Mouse (Mus musculus) liver, embryonic 16.5 days (tissue): ENCODE measurements around the gene Lair1. TPM values are rescaled to one million over a fixed set of nuclear protein-coding genes. Genes with fewer than 3 reads are reported as not detected.
"Not testable (repeated sequence)": the region's sequence is repeated elsewhere in the genome, so short reads cannot be mapped to it uniquely, and the experiment has no call there.

Source experiments
- ATAC-seq: fragments of 200-750 bp; cut with Nextera tagmentation; 2 replicates; pipeline ENCODE4 v1.8.0; 2017; ENCODE audit warnings: low read depth, mild to moderate bottlenecking, moderate number of reproducible peaks, moderate library complexity
- H3K27ac ChIP-seq: fragments of 300-500 bp; sonication (generic); 2 replicates; pipeline ENCODE4 v1.5.1; 2014; ENCODE audit warnings: mild to moderate bottlenecking, low read length
- H3K27me3 ChIP-seq: fragments of 300-500 bp; sonication (generic); 2 replicates; pipeline ENCODE4 v1.6.1; 2014; ENCODE audit warnings: low read depth, low read length, mixed read lengths; ENCODE audit not compliant: control insufficient read depth, insufficient read depth
- H3K36me3 ChIP-seq: fragments of 300-500 bp; sonication (generic); 2 replicates; pipeline ENCODE4 v1.6.1; 2014; ENCODE audit warnings: mild to moderate bottlenecking; ENCODE audit not compliant: control insufficient read depth, insufficient read depth
- H3K4me1 ChIP-seq: fragments of 300-500 bp; sonication (generic); 2 replicates; pipeline ENCODE4 v1.6.1; 2014; ENCODE audit warnings: low read depth, low read length, mixed read lengths; ENCODE audit not compliant: control insufficient read depth
- H3K4me2 ChIP-seq: fragments of 300-500 bp; sonication (generic); 2 replicates; pipeline ENCODE4 v1.6.1; 2014; ENCODE audit warnings: low read depth, low read length, mixed read lengths
- H3K4me3 ChIP-seq: fragments of 300-500 bp; sonication (generic); 2 replicates; pipeline ENCODE4 v1.5.1; 2014; ENCODE audit warnings: low read depth, mild to moderate bottlenecking, low read length
- H3K9ac ChIP-seq: fragments of 300-500 bp; sonication (generic); 2 replicates; pipeline ENCODE4 v1.6.1; 2014; ENCODE audit warnings: low read depth, low read length
- H3K9me3 ChIP-seq: fragments of 300-500 bp; sonication (generic); replicated peaks from 2 replicates; pipeline ENCODE4 v1.6.1; 2016; ENCODE audit warnings: low read length; ENCODE audit not compliant: control insufficient read depth
- WGBS: fragments of 180-500 bp; shearing (Covaris S2); extraction: QIAGEN DNeasy Blood & Tissue Kit; methylation state at CpG from one replicate; pipeline ENCODE4 v1.1.7; 2014; ENCODE audit not compliant: insufficient replicate concordance; 5-methylcytosine and 5-hydroxymethylcytosine counted together
- polyA plus RNA-seq: library from polyadenylated mRNA; unstranded; fragments of >200 nt; fragmentation: Nextera tagmentation; extraction: Ambion mirVana; gene quantifications from 2 replicates; pipeline ENCODE4 v1.2.1, GENCODE M21; 2015

Lair1 gene
- polyA plus RNA-seq, 1 experiment from 2014 or later = 2.4 TPM

- Histone ChIP-seq H3K4me2 (no peak overlapping the region), H3K9me3 (no peaks in the 10 kb centered on the region), H3K27ac (no peak overlapping the region), H3K9ac (no peak overlapping the region), H3K36me3 (no peaks in the 10 kb centered on the region), H3K27me3 (no peaks in the 10 kb centered on the region), H3K4me1 (no peaks in the 10 kb centered on the region; the same call in 1 of the 2 replicates), H3K4me3 (no peak overlapping the region)
- WGBS = 78% methylated on average over 1 of the region's 1 CpGs
- ATAC-seq = no peak
Observed at GRCm38 (mm10) chr7:4063714-4064425, 866 bp upstream of the Lair1 start.

GRCm38 (mm10) chr7:4060602-4061188, 2.3 kb downstream of the Lair1 start:
- H3K9me3 ChIP-seq, H3K27me3 ChIP-seq: not testable (repeated sequence)

GRCm38 (mm10) chr7:4026794-4027421, 36.1 kb downstream of the Lair1 start:
- H3K27ac ChIP-seq = no peak overlapping the region
- no peaks in the 10 kb centered on the region for H3K9me3 ChIP-seq
- H3K9ac ChIP-seq = no peak overlapping the region
- H3K4me1 ChIP-seq = no peaks in the 10 kb centered on the region
- no peaks in the 10 kb centered on the region for H3K27me3 ChIP-seq
- H3K36me3 ChIP-seq = no peaks in the 10 kb centered on the region
- WGBS = 24% methylated on average over 3 of the region's 3 CpGs
- no peak overlapping the region for H3K4me3 ChIP-seq
- H3K4me2 ChIP-seq = no peak overlapping the region
- ATAC-seq = no peak

More at GRCm38 (mm10) chr7:4060602-4061188, 2.3 kb downstream of the Lair1 start:
- not testable (repeated sequence) for H3K9ac ChIP-seq, H3K36me3 ChIP-seq, H3K27ac ChIP-seq, H3K4me3 ChIP-seq, H3K4me1 ChIP-seq, ATAC-seq, H3K4me2 ChIP-seq
- 44% methylated on average over 9 of the region's 9 CpGs for WGBS

GRCm38 (mm10) chr7:4004636-4005035, 58.4 kb downstream of the Lair1 start:
- not testable (repeated sequence) for H3K4me1 ChIP-seq, H3K36me3 ChIP-seq, H3K27me3 ChIP-seq, H3K9ac ChIP-seq, H3K9me3 ChIP-seq, H3K4me3 ChIP-seq, H3K4me2 ChIP-seq, H3K27ac ChIP-seq, ATAC-seq
- 45% methylated on average over 3 of the region's 3 CpGs for WGBS

GRCm38 (mm10) chr7:4003996-4004395, 59.0 kb downstream of the Lair1 start:
- H3K9me3 ChIP-seq, H3K4me3 ChIP-seq, ATAC-seq, H3K27me3 ChIP-seq, H3K9ac ChIP-seq, H3K36me3 ChIP-seq, H3K4me1 ChIP-seq, H3K4me2 ChIP-seq, H3K27ac ChIP-seq: not testable (repeated sequence)
- WGBS = 54% methylated on average over 4 of the region's 4 CpGs

- whole genome bisulfite sequencing = 57% methylated on average over 2 of the region's 2 CpGs
- Histone ChIP-seq H3K36me3 (no peaks in the 10 kb centered on the region), H3K27me3 (no peaks in the 10 kb centered on the region), H3K4me3 (no peak overlapping the region), H3K4me2 (no peak overlapping the region), H3K9me3 (no peaks in the 10 kb centered on the region), H3K9ac (no peak overlapping the region), H3K4me1 (no peaks in the 10 kb centered on the region), H3K27ac (no peak overlapping the region)
- no peak for ATAC-seq
Observed at GRCm38 (mm10) chr7:3962017-3962416, 101.0 kb downstream of the Lair1 start.

GRCm38 (mm10) chr7:3957387-3957786, 105.6 kb downstream of the Lair1 start:
- no peak overlapping the region for H3K9ac ChIP-seq
- no peak overlapping the region for H3K4me3 ChIP-seq
- no peaks in the 10 kb centered on the region for H3K36me3 ChIP-seq
- no peaks in the 10 kb centered on the region for H3K9me3 ChIP-seq
- H3K27ac ChIP-seq = no peak overlapping the region
- no peak for ATAC-seq
- H3K27me3 ChIP-seq = no peaks in the 10 kb centered on the region
- H3K4me2 ChIP-seq = no peak overlapping the region
- WGBS = 58% methylated on average over 3 of the region's 3 CpGs
- no peaks in the 10 kb centered on the region for H3K4me1 ChIP-seq
